Mouse (Mus musculus): Measurements from ENCODE around the gene Slc28a3.

- TF ChIP-seq POLR2A (IDR thresholded peaks at IDR 0.05; ENCODE audit: low read depth, low read length) (no peak), CTCF (conservative IDR thresholded peaks at IDR 0.05; ENCODE audit: insufficient read depth, insufficient read length, low read depth, low read length) (no peak)
These were observed 89.9 kb downstream of the Slc28a3 start for GRCm38 (mm10) chr13:58520580-58521330.
